Comparison of ENCODE assay signal across 8 mouse cellular contexts in the genomic region with DNA sequence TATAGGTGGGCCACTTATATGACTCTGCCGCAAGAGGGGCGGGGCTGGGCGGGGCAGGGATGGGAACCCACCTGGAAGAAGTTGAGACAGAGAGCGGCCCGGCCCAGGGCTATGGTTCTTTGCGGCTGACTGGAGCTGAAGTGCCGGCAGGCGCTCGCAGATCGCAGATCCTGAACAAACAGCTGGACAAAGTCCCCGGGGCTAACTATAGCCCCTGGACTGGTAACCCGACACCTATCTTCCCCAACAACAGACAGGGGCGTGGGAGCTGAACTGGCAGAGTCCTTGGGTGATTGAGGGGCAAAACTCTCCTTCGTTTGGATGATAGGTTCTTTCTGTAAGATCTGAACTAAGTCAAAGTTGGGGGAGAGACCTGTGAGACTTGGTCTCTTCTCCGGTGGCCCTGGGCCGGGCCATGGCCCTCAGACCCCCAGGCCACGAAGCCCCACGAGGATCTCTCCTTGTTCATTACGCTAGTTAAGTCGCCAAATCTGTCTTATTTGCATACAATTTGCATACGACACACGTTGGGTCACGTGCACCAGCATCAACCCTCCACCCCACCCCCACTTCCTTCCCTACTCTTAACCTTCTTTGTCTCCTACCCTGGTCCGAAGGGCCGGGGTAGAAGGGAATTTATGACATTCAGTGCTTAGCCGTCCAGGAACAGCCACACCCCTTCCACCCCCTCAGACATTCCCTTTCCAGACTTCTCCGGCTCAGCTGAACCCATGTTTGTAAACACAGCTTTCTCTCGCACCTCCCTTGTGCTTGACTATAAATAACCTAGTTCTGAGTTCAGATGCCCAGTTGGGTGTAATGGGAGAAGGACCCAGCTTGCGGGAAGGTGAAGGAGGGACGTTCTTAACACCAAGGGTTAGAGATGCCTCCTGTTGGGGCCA. TPM values are rescaled to one million over a fixed set of nuclear protein-coding genes. Genes with fewer than 3 reads are reported as not detected.
DNase-seq lines count a peak whose midpoint lies in the region; ATAC-seq lines count a peak whose summit lies in the region.

No protein-coding gene starts in this region.

- no peaks in the 10 kb centered on the region for H3K27me3 ChIP-seq in embryonic facial prominence, embryonic 13.5 days
- H3K27me3 ChIP-seq in hindbrain, embryonic 10.5 days (ENCODE audit: insufficient read depth, poor library complexity, severe bottlenecking), result peaks cover 11% of the 10 kb centered on the region
- H3K27me3 ChIP-seq in limb, embryonic 13.5 days, result no peaks in the 10 kb centered on the region
- peaks cover 10% of the 10 kb centered on the region for H3K27me3 ChIP-seq in midbrain, embryonic 13.5 days

- H3K9me3 ChIP-seq in embryonic facial prominence, embryonic 13.5 days, result no peaks in the 10 kb centered on the region
- no peaks in the 10 kb centered on the region for H3K9me3 ChIP-seq in hindbrain, embryonic 10.5 days
- H3K9me3 ChIP-seq in limb, embryonic 13.5 days, result no peaks in the 10 kb centered on the region
- no peaks in the 10 kb centered on the region for H3K9me3 ChIP-seq in midbrain, embryonic 13.5 days

- no peak overlapping the region for H3K27ac ChIP-seq in embryonic facial prominence, embryonic 13.5 days
- H3K27ac ChIP-seq in hindbrain, embryonic 10.5 days, result peak overlapping the region; percentile 82
- peak overlapping the region; percentile 4; the same call in 1 of the 2 replicates for H3K27ac ChIP-seq in limb, embryonic 13.5 days
- no peak overlapping the region for H3K27ac ChIP-seq in midbrain, embryonic 13.5 days

- DNase-seq in MN1 (ENCODE audit: low spot score), result peak; percentile 34
- DNase-seq in hindbrain, embryonic 10.5 days (ENCODE audit: low spot score), result peak; percentile 66
- peak; percentile 55 for DNase-seq in thymus, postnatal 25 days
- no peak for DNase-seq in adrenal gland, postnatal 4 days (ENCODE audit: low spot score in 2 of 2)
- no peak for DNase-seq in frontal cortex, postnatal 10 days (ENCODE audit: low spot score in 2 of 2)

- 5% methylated on average over 30 of the region's 30 CpGs for WGBS in embryonic facial prominence, embryonic 13.5 days
- 4% methylated on average over 30 of the region's 30 CpGs for WGBS in hindbrain, embryonic 10.5 days
- WGBS in limb, embryonic 13.5 days, result 3% methylated on average over 30 of the region's 30 CpGs
- 5% methylated on average over 30 of the region's 30 CpGs for WGBS in midbrain, embryonic 13.5 days

- H3K4me3 ChIP-seq in embryonic facial prominence, embryonic 13.5 days, result peak overlapping the region; percentile 32
- H3K4me3 ChIP-seq in hindbrain, embryonic 10.5 days, result peak overlapping the region; percentile 48
- peak overlapping the region; percentile 34 for H3K4me3 ChIP-seq in limb, embryonic 13.5 days
- peak overlapping the region; percentile 21 for H3K4me3 ChIP-seq in midbrain, embryonic 13.5 days (replicated peaks)

- ATAC-seq in embryonic facial prominence, embryonic 13.5 days (ENCODE audit: insufficient number of reproducible peaks, insufficient read depth, low FRiP score, low TSS enrichment, low read depth), result no peak
- peak; percentile 60 for ATAC-seq in limb, embryonic 13.5 days (ENCODE audit: low FRiP score, low read depth)
- peak; percentile 68 for ATAC-seq in midbrain, embryonic 13.5 days

- peaks cover 4% of the 10 kb centered on the region for H3K36me3 ChIP-seq in embryonic facial prominence, embryonic 13.5 days
- H3K36me3 ChIP-seq in hindbrain, embryonic 10.5 days, result peaks cover 12% of the 10 kb centered on the region; the same call in 1 of the 2 replicates
- peaks cover 14% of the 10 kb centered on the region for H3K36me3 ChIP-seq in limb, embryonic 13.5 days
- H3K36me3 ChIP-seq in midbrain, embryonic 13.5 days, result no peaks in the 10 kb centered on the region

- peaks cover 12% of the 10 kb centered on the region; the same call in 1 of the 2 replicates for H3K4me1 ChIP-seq in embryonic facial prominence, embryonic 13.5 days
- peaks cover 48% of the 10 kb centered on the region for H3K4me1 ChIP-seq in hindbrain, embryonic 10.5 days (replicated peaks)
- H3K4me1 ChIP-seq in limb, embryonic 13.5 days, result peaks cover 22% of the 10 kb centered on the region
- H3K4me1 ChIP-seq in midbrain, embryonic 13.5 days (replicated peaks), result peaks cover 26% of the 10 kb centered on the region

- H3K9ac ChIP-seq in embryonic facial prominence, embryonic 13.5 days, result peak overlapping the region; percentile 54
- peak overlapping the region; percentile 63 for H3K9ac ChIP-seq in limb, embryonic 13.5 days
- H3K9ac ChIP-seq in midbrain, embryonic 13.5 days (replicated peaks), result peak overlapping the region; percentile 3; the same call in 1 of the 2 replicates

- H3K4me2 ChIP-seq in embryonic facial prominence, embryonic 13.5 days, result peak overlapping the region; percentile 62
- H3K4me2 ChIP-seq in limb, embryonic 13.5 days (replicated peaks), result peak overlapping the region; percentile 65
- peak overlapping the region; percentile 49 for H3K4me2 ChIP-seq in midbrain, embryonic 13.5 days (replicated peaks)

RNA-seq across cellular contexts. Expression of a gene that starts 1.5 kb away (rescaled TPM):
- 1.4 and 2.0 TPM in 2 replicates for polyA plus RNA-seq in embryonic facial prominence, embryonic 13.5 days (2015; fragmentation: Nextera tagmentation; extraction: Ambion mirVana)
- polyA plus RNA-seq in hindbrain, embryonic 10.5 days (2016; fragmentation: Nextera tagmentation; extraction: Ambion mirVana), result 0.78 and 1.7 TPM in 2 replicates
- polyA plus RNA-seq in limb, embryonic 13.5 days (2015; fragmentation: Nextera tagmentation; extraction: Ambion mirVana), result 16.8 and 16.9 TPM in 2 replicates
- 0.31 and 0.37 TPM in 2 replicates for polyA plus RNA-seq in midbrain, embryonic 13.5 days (2015; fragmentation: Nextera tagmentation; extraction: Ambion mirVana)
- 1 to 10 TPM; 2.0 to 7.7 TPM for total RNA-seq in adrenal gland, postnatal 4 days (2021)

RNA-seq across cellular contexts. Expression of a gene that starts 9.3 kb away (rescaled TPM):
- 1.2 and 1.8 TPM in 2 replicates for polyA plus RNA-seq in embryonic facial prominence, embryonic 13.5 days (2015; fragmentation: Nextera tagmentation; extraction: Ambion mirVana)
- polyA plus RNA-seq in hindbrain, embryonic 10.5 days (2016; fragmentation: Nextera tagmentation; extraction: Ambion mirVana), result 2.7 and 5.7 TPM in 2 replicates
- polyA plus RNA-seq in limb, embryonic 13.5 days (2015; fragmentation: Nextera tagmentation; extraction: Ambion mirVana), result 4.4 and 4.7 TPM in 2 replicates
- polyA plus RNA-seq in midbrain, embryonic 13.5 days (2015; fragmentation: Nextera tagmentation; extraction: Ambion mirVana), result 0.50 and 0.92 TPM in 2 replicates
- under 1 TPM; 0.45 to 0.93 TPM for total RNA-seq in adrenal gland, postnatal 4 days (2021)

RNA-seq across cellular contexts. Expression of a gene that starts 16.6 kb away (rescaled TPM):
- polyA plus RNA-seq in embryonic facial prominence, embryonic 13.5 days (2015; fragmentation: Nextera tagmentation; extraction: Ambion mirVana), result not detected in 2 replicates
- not detected in 2 replicates for polyA plus RNA-seq in hindbrain, embryonic 10.5 days (2016; fragmentation: Nextera tagmentation; extraction: Ambion mirVana)
- polyA plus RNA-seq in limb, embryonic 13.5 days (2015; fragmentation: Nextera tagmentation; extraction: Ambion mirVana), result not detected in 2 replicates
- not detected in 2 replicates for polyA plus RNA-seq in midbrain, embryonic 13.5 days (2015; fragmentation: Nextera tagmentation; extraction: Ambion mirVana)
- total RNA-seq in adrenal gland, postnatal 4 days (2021), result not detected

RNA-seq across cellular contexts. Expression of a gene that starts 17.1 kb away (rescaled TPM):
- polyA plus RNA-seq in embryonic facial prominence, embryonic 13.5 days (2015; fragmentation: Nextera tagmentation; extraction: Ambion mirVana), result 0.56 TPM in 1 of 2 replicates, not detected in the other
- not detected in 2 replicates for polyA plus RNA-seq in hindbrain, embryonic 10.5 days (2016; fragmentation: Nextera tagmentation; extraction: Ambion mirVana)
- polyA plus RNA-seq in limb, embryonic 13.5 days (2015; fragmentation: Nextera tagmentation; extraction: Ambion mirVana), result not detected in 2 replicates
- 0.28 TPM in 1 of 2 replicates, not detected in the other for polyA plus RNA-seq in midbrain, embryonic 13.5 days (2015; fragmentation: Nextera tagmentation; extraction: Ambion mirVana)
- under 1 TPM; 0.17 to 0.28 TPM for total RNA-seq in adrenal gland, postnatal 4 days (2021)

RNA-seq across cellular contexts. Expression of a gene that starts 34.5 kb away (rescaled TPM):
- 1.6 and 2.7 TPM in 2 replicates for polyA plus RNA-seq in embryonic facial prominence, embryonic 13.5 days (2015; fragmentation: Nextera tagmentation; extraction: Ambion mirVana)
- 2.0 and 2.2 TPM in 2 replicates for polyA plus RNA-seq in hindbrain, embryonic 10.5 days (2016; fragmentation: Nextera tagmentation; extraction: Ambion mirVana)
- polyA plus RNA-seq in limb, embryonic 13.5 days (2015; fragmentation: Nextera tagmentation; extraction: Ambion mirVana), result 2.3 TPM in 2 replicates
- 1.3 and 1.5 TPM in 2 replicates for polyA plus RNA-seq in midbrain, embryonic 13.5 days (2015; fragmentation: Nextera tagmentation; extraction: Ambion mirVana)
- total RNA-seq in adrenal gland, postnatal 4 days (2021), result 1 to 10 TPM; 2.1 to 2.4 TPM

Comparison
In these comparisons a context has a peak if more than half of its experiments do, and no peak if none do; other contexts are left out.
1. DNase-seq: peak in MN1 (single experiment), hindbrain, embryonic 10.5 days (single experiment) and thymus, postnatal 25 days (single experiment); none in adrenal gland, postnatal 4 days (0 of 2) and frontal cortex, postnatal 10 days (0 of 2).
2. H3K27ac ChIP-seq: peak in hindbrain, embryonic 10.5 days (single experiment) and limb, embryonic 13.5 days (single experiment); none in embryonic facial prominence, embryonic 13.5 days (single experiment) and midbrain, embryonic 13.5 days (single experiment).
3. H3K9ac ChIP-seq: peak in every context shown above with its lines; median percentile 63 in limb, embryonic 13.5 days; 54 in embryonic facial prominence, embryonic 13.5 days; 3 in midbrain, embryonic 13.5 days.
4. Peak in every context shown above with its lines, with median percentiles within 50 percentile points of each other: H3K4me2 ChIP-seq and H3K4me3 ChIP-seq.